Mouse (Mus musculus): Measurements from ENCODE around the gene Atp2c1.

Gene Atp2c1

DNA sequence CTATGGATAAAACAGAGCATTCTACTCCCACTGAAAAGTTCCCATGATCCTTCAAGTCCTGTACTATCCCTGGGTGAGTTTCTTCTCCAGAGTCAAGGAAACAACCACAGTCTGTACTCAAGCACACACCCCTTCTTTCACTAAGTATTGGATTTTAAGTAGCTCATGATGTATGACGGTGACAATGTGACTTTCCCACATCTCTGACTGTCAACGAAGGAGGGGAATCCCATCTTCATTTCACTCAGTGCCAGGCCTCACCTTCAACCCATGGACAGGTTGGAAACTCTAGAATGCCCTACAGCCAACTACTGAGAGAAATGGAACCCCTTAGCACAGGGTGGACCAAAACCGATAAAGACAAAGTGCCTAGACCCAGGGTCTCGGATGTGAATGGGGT, 160.9 kb downstream of the Atp2c1 start:
- DNase-seq (ENCODE audit: low spot score in 2 of 2), result no peak

DNA sequence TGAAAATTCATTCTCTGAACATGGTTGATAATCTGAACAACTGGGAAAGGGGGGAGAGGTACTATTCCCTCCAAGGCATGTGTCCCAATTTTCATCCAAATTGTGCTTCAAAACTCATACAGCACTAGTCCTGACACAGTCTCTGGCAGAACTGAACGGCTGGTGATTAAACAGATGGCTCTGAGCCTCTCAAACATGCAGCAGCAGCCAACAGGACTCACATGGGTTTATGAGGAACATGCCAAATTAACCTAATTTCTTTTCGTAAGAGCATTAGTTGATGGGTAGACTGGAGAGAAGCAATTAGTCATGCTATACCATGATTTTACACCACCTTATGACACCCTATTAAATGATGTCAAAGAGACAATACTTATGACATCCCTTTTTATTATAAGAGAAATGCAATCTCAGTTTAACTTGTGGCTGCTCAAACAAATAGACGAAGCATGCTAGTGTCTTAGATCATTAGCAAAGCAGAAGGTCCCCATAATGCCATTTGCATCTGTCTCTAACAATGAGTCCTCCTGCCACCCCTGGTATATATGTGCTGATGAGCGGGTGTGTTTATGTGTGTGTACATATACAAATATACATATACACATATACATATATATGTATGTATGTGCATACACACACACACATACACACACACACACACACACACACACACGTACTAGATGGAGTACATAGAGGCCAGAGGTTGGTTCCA, 163.4 kb downstream of the Atp2c1 start:
- DNase-seq (ENCODE audit: low spot score in 2 of 2), result peak in 1 of 2 experiments; percentile 47

DNA sequence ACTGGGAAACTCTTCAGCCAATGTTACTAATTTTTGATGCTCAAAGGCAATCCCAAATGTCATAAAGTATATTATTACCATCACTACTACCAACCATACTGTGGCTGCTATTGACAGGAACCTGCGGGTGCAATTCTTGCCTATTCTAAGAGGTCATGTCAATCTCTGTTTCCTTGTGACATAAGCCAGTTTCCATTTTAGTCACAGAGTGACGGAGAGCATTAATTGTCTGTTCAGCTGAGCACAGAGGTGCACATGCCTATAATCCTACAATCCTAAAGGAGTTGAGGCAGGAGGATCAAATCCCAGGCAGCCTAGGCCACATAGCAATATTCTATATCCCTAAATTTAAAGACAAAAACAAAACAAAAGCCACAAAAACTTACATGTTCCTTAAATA, 164.9 kb downstream of the Atp2c1 start:
- DNase-seq (ENCODE audit: low spot score in 2 of 2), result no peak
